Mouse (Mus musculus) thymus, adult 2 months (tissue): ENCODE measurements around the gene BC048403.

ENCODE experiments used
- CTCF ChIP-seq: fragments of 200-500 bp; IDR thresholded peaks from 2 replicates; pipeline ENCODE4 v1.5.1; 2012; ENCODE audit warnings: mild to moderate bottlenecking, control low read depth, low read length, moderate library complexity, borderline replicate concordance; ENCODE audit not compliant: control insufficient read depth, poor library complexity, insufficient read depth; ENCODE audit errors: extremely low read depth
- POLR2A ChIP-seq: fragments of 200-500 bp; IDR thresholded peaks from 2 replicates; pipeline ENCODE4 v1.6.1; 2012; ENCODE audit warnings: mild to moderate bottlenecking, low read length, control low read depth, moderate library complexity; ENCODE audit not compliant: control insufficient read depth, poor library complexity, insufficient read depth; ENCODE audit errors: extremely low read depth

GRCm38 (mm10) chr10:121800041-121800440, 60.3 kb downstream of the BC048403 start:
- no peak for TF ChIP-seq CTCF
- no peak for TF ChIP-seq POLR2A
